Mouse (Mus musculus) T-helper 17 cell (primary cell): ENCODE data around the gene Tiam1.

Experiments
- in situ Hi-C, 2 experiments: fragments of 300-600 bp; cut with MboI, MseI; formaldehyde crosslinking; loops; 1 replicate in 1 of 2; 2 replicates in 1 of 2; pipeline ENCODE4 v1.15.1; 2025; ENCODE audit warnings: high pct_unique_total_duplicates in 2 of 2

Tiam1 gene

DNA sequence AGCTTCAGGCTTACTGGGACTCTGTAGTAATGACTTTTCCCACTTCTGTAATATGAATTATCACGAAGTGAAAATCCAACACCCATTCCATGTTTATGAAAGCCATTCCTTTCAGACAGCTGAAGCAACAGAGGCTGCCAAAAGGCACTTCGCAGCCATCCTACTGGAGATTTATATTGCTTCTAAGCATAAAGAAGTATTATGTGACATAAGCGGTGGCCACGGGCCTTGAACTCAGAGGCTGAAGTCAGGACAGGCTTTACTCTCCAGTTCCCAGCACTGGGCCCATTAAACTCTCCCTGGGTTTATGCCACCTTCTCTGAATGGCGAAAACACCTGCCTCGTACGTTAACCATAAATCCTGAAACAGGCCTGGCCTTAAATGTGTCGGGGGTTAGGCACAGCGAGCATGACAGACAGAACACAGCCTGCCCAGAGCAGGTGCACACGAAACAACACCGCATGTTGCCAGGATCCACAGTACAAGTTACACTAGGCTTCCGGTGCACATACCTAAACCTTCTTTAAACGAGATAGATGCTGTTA lies 26.9 kb downstream of the Tiam1 start:
- in situ Hi-C loops, result no loop called here

GRCm38 (mm10) chr16:90112577-90113155 lies 30.9 kb downstream of the Tiam1 start:
- in situ Hi-C loops, result no loop called here

GRCm38 (mm10) chr16:90109500-90109899 lies 34.1 kb downstream of the Tiam1 start:
- in situ Hi-C loops, result no loop called here

DNA sequence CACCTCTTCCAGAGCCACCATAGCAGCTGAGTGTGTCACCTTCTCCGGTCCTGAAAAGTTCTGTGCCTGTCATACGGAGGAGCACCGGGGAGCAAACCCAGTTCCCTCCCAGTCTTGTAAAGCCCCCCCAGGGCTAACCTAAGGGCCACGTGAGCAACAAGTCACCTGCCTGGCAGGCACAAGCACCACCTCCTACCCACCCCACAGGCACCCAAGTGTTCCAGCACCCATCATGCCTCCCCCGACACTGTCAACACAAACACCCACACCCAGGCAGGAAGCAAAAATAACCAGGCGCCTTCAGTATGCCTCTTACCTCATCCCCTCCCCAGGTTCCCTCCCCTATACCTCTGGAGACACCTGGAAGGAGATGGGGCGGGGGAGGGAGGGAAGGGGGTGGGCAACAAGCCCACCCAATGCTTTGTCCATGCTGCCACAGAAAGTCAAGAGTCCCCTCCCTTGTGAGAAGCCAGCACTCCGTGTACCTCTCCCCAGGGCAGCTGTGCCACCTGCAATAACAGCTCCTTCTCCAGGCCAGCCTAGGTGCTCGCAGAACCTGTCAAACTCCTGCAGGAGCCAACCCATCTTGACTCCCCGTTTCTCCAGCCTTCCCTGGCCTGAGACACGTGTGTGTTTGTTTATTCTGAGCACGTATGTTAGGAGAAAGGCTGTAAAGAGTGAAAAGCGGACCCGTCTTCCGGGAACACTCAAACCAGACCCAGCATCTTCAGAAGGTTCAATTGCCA lies 38.7 kb downstream of the Tiam1 start:
- in situ Hi-C loops, result no loop called here

DNA sequence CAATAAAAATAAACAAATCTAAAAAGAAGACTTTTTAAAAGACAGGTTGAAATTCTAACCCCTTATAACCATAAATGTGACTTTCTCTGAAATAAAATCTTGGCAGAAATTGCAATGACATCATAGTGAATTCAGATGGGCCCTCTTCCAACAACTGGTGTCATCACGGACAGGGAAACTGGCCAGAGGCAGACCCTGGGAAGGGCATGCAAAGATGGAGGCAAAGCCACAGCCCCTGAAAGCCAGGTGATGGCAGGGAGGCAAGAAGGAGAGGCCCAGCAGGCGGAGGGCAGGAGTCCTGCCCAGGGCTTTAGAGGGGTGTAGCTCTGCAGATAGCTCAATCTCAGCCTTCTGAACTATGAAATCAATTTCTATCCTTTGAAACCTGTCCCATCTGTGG lies 39.8 kb downstream of the Tiam1 start:
- in situ Hi-C loops, result no loop called here

DNA sequence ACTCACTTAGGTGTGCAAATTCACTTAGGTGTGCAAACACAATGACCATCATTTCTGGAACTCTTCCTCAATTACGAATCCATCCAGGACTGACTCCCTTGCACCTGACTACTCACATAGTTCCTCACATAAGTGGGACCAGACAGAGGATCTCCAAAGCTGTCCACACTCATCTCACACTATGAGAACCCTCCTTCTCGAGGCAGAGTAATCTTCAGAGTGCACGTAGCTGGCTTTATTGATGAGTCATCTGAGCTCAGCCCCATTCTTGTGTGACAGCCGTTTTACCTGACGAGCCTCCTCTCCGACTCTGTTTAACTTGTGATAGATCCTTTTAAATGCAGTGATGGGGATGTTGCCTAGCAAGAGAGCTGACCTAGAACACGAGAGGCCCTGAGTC lies 41.0 kb downstream of the Tiam1 start:
- in situ Hi-C loops, result no loop called here

- in situ Hi-C loops, result no loop called here
Observed at GRCm38 (mm10) chr16:90098191-90098605, 45.4 kb downstream of the Tiam1 start.

DNA sequence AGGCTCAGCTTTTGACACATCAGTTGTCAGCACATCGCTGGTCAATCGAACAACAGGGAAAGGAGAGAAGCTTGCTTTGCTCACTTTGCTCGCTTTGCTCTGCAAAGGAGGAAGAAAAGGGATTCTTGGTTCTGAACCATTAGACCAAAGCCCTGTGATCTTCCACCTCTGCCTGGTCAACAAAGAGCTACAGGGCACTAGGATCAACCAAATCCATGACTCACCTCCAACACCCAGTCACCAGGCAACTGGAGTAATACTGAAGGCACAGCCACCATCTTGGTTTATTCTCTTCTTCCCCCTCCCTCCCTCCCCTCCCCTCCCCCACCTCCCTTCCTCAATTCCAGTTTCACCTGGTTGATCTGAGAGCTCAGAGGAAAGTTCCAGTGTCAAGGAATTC lies 45.8 kb downstream of the Tiam1 start:
- in situ Hi-C loops, result no loop called here

DNA sequence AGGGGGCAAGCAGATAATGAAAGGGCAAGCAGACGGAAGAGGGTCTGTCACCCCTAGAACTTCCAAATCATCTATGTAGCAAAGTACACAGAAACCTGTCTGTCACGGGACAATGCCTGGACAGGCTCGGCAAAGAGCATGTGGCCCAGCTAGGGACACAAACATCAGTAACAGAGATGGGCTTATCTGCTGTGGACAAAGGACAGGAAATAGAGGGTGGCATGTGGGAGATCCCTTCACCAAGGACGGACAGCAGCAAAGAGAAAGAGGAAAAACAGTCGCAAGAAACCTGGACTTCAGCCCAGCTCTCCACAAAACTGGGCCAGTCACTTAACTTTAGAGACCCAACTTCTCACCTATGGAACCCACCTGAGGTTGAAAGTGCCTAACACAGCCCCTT lies 47.6 kb downstream of the Tiam1 start:
- in situ Hi-C loops, result no loop called here

GRCm38 (mm10) chr16:90093015-90093414 lies 50.6 kb downstream of the Tiam1 start:
- in situ Hi-C loops, result no loop called here

DNA sequence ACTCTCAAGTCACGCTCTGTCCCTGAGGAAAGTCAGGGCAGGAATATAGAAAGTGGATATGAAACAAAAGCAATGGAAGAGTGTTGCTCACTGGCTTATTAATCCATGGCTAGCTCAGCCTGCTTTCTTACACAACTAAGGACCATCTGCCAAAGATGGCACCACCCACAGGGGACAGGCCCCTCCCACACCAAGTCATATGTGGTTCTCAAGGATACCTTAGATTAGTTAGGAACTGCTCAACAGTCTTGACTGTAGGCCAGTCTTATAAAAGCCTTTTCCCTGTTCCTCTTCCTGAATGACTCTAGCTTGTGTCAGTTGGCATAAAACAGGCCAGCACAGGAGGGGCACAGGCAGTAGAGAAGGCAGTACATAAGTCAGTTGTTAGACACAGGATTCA lies 51.7 kb downstream of the Tiam1 start:
- in situ Hi-C loops, result no loop called here

GRCm38 (mm10) chr16:90091112-90091720 lies 52.4 kb downstream of the Tiam1 start:
- in situ Hi-C loops, result no loop called here

DNA sequence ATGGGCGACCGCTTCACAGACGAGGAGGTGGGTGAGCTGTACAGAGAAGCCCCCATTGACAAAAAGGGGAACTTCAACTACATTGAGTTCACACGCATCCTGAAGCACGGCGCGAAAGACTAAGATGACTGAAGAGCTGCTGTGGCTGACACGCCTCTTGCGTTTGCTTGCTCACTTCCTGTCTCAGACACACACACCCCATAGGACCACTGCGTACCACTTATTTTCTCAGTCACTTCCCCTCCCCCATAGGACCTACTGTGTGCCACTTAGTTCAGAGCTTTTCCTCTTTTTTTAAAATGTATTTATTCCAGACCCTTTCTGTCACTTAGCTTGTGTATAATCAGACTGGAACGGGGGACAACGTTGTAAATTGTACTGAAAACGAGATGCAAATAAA lies 53.2 kb downstream of the Tiam1 start:
- in situ Hi-C loops, result no loop called here

DNA sequence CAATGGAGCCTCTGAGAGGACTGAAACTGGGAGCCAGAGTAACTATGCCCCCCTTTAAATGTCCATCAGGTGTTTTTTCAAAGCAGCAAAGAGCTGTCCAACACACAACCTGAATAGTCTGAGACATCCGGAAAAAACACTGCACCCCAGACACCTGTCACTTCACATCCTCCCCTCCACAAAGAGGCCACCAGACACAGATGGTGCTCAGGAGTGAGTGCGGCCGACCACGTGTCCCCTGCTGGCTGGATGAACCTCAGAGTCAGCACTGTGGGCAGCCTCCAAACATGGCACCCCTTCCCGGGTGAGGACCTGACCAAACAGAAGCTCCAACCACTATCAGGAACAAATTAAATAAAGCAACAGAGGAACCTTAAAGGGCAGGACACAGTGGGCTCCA lies 56.3 kb downstream of the Tiam1 start:
- in situ Hi-C loops, result no loop called here

GRCm38 (mm10) chr16:90086111-90086510 lies 57.5 kb downstream of the Tiam1 start:
- in situ Hi-C loops, result no loop called here

GRCm38 (mm10) chr16:90085580-90085979 lies 58.0 kb downstream of the Tiam1 start:
- in situ Hi-C loops, result no loop called here

DNA sequence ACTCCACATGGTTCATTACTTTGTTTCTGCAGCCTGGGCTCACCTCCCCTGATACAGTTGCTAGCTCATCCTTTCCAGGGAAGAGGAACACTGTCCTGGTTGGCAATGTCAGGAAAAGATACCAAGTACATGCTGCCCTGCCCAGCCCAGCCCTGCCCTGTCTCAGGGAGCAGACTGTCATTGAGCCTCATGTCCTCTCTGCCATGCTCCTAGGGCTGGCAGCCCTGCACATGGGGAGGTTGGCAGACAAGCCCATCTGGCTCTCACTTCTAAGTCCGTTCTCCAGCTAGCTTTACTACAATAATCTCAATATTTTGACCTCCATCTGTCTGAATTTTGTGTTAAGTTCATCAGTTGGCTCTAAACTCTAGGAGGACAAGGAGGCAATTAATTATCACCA lies 62.4 kb downstream of the Tiam1 start:
- in situ Hi-C loops, result no loop called here

DNA sequence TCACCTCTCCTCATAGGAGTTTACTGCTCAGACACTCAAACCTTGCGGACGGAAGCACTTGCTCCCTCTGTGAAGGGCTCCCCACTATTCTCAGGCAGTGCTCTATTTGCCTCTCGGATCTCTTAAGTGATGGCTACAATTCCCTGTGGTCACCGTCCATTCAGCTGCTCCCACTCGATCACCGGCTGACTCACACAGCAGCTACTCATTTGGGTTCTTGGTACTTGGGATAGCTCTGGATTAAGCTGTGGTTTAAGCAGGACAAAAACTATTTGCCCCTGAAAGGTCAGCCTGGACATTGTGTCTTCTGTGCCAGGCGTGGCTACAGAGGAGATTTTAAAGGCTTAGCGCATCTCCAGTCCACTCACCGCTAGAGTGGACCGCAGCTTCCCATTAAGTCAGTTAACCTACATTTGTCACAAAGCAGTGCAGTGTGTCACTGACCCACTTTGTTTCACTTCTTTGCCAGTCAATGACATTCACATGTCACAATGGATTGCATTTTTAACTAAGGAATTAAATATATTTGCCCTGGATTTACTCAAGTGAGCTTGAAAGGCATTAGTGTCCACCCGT lies 64.7 kb downstream of the Tiam1 start:
- in situ Hi-C loops, result no loop called here

DNA sequence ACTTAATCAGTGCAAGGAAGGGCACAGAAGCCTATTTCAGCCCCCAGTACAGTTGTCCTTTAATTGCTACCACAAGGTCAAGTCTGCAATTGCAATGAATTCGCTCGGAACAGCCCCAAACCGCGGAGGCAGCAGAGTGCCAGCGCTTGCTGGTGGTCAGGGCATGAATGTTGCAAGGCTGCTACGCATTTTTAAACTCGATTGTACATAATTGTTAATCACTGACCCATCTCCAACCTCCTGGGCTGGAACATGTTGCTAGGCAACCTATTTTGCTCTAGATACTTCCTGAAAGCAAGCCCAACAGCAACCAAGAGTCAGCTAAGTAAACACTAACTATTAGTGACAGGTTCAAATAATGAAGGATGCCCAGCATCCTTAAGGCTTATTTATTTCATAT lies 70.1 kb downstream of the Tiam1 start:
- in situ Hi-C loops, result loop anchor here in 1 of 2 experiments (5.0 kb wide), 1 partner anchor 99 kb away; no protein-coding TSS in a partner anchor

DNA sequence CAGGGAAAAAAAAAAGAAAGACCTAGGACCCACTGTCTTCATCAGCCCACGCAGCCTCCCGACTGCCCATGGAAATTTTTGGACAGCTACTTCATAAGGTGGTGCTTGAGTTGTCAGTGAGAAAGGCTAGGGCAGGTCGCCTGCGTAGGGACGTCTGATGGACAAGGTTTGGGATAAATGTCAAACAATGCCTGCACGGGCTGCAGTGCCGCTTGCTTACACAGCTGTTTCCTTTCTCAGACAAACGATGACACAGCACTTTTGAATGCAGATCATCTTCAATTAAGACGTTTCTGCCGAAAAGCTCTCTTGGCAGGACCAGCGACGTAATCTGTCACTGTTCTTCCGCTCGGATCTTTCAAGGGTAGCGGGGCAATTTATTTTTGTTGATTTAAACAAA lies 70.9 kb downstream of the Tiam1 start:
- in situ Hi-C loops, result loop anchor here in 1 of 2 experiments (5.0 kb wide), 1 partner anchor 100 kb away; no protein-coding TSS in a partner anchor

- in situ Hi-C loops, result loop anchor here in 1 of 2 experiments (5.0 kb wide), 1 partner anchor 101 kb away; no protein-coding TSS in a partner anchor
Observed at GRCm38 (mm10) chr16:90071125-90071524, 72.4 kb downstream of the Tiam1 start.

GRCm38 (mm10) chr16:90070104-90070503 lies 73.5 kb downstream of the Tiam1 start:
- in situ Hi-C loops, result loop anchor here in 1 of 2 experiments (5.0 kb wide), 1 partner anchor 102 kb away; no protein-coding TSS in a partner anchor
